Mouse (Mus musculus) liver, embryonic 15.5 days (tissue): Measurements from ENCODE around the gene Olfr1206. TPM values are rescaled to one million over a fixed set of nuclear protein-coding genes. Genes with fewer than 3 reads are reported as not detected.

ENCODE experiments used
- ATAC-seq: fragments of 200-750 bp; cut with Nextera tagmentation; 2 replicates; pipeline ENCODE4 v1.8.0; 2017; ENCODE audit warnings: moderate number of reproducible peaks, mild to moderate bottlenecking, moderate library complexity; ENCODE audit not compliant: insufficient read depth
- H3K27ac ChIP-seq: fragments of 300-500 bp; sonication (generic); replicated peaks from 2 replicates; pipeline ENCODE4 v1.5.1; 2015; ENCODE audit warnings: mild to moderate bottlenecking, inconsistent platforms
- H3K27me3 ChIP-seq: fragments of 300-500 bp; sonication (generic); 2 replicates; pipeline ENCODE4 v1.6.1; 2015; ENCODE audit warnings: mild to moderate bottlenecking, inconsistent platforms
- H3K36me3 ChIP-seq: fragments of 300-500 bp; sonication (generic); replicated peaks from 2 replicates; pipeline ENCODE4 v1.6.1; 2015; ENCODE audit warnings: moderate library complexity, mild to moderate bottlenecking, inconsistent platforms
- H3K4me1 ChIP-seq: fragments of 300-500 bp; sonication (generic); replicated peaks from 2 replicates; pipeline ENCODE4 v1.6.1; 2015; ENCODE audit warnings: inconsistent platforms
- H3K4me2 ChIP-seq: fragments of 300-500 bp; sonication (generic); 2 replicates; pipeline ENCODE4 v1.6.1; 2015; ENCODE audit warnings: moderate library complexity, mild to moderate bottlenecking, inconsistent platforms
- H3K4me3 ChIP-seq: fragments of 300-500 bp; sonication (generic); replicated peaks from 2 replicates; pipeline ENCODE4 v1.5.1; 2015; ENCODE audit warnings: mild to moderate bottlenecking, inconsistent platforms
- H3K9ac ChIP-seq: fragments of 300-500 bp; sonication (generic); 2 replicates; pipeline ENCODE4 v1.6.1; 2015; ENCODE audit warnings: moderate library complexity, mild to moderate bottlenecking, inconsistent platforms
- H3K9me3 ChIP-seq: fragments of 300-500 bp; sonication (generic); replicated peaks from 2 replicates; pipeline ENCODE4 v1.6.1; 2016; ENCODE audit warnings: inconsistent platforms
- WGBS: fragments of 180-500 bp; shearing (Covaris S2); methylation state at CpG from one replicate; pipeline ENCODE4 v1.1.7; 2015; ENCODE audit warnings: mixed read lengths; ENCODE audit not compliant: insufficient replicate concordance; 5-methylcytosine and 5-hydroxymethylcytosine counted together
- polyA plus RNA-seq: library from polyadenylated mRNA; unstranded; fragments of >200 nt; fragmentation: Nextera tagmentation; extraction: Ambion mirVana; gene quantifications from 2 replicates; pipeline ENCODE4 v1.2.1, GENCODE M21; 2015

Gene Olfr1206
- not detected in 2 replicates for polyA plus RNA-seq

DNA sequence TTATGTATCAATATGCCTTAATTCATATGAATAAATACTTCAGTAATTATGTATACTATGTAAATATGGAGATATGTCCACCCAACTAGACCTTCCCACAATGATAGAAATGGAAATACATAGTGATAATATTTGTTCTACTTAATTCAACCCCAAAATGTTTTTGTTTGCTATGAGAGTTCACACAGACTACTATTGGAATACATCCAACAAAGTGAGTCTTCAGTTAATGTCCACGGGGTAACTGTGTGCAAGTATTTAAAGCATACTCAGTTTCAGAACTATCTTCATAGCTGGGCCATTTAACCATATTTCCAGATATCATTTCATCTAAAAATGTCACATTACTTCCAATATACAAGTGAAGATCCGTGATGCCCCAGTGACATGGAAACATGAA, at the start of gene Olfr1206:
TSS of gene Olfr1206 (plus strand) at position 301 of the 400 bp plus-strand sequence.
- no peaks in the 10 kb centered on the region for H3K36me3 ChIP-seq
- H3K4me1 ChIP-seq, result no peaks in the 10 kb centered on the region
- no peak within 1 kb of the TSS for H3K4me2 ChIP-seq
- H3K4me3 ChIP-seq, result no peak within 1 kb of the TSS
- ATAC-seq, result no peak
- H3K9ac ChIP-seq, result no peak within 1 kb of the TSS
- no peak within 1 kb of the TSS for H3K27ac ChIP-seq
- 56% methylated on average over 2 of the region's 2 CpGs for WGBS
- H3K27me3 ChIP-seq, result no peaks in the 10 kb centered on the region
- no peaks in the 10 kb centered on the region for H3K9me3 ChIP-seq

DNA sequence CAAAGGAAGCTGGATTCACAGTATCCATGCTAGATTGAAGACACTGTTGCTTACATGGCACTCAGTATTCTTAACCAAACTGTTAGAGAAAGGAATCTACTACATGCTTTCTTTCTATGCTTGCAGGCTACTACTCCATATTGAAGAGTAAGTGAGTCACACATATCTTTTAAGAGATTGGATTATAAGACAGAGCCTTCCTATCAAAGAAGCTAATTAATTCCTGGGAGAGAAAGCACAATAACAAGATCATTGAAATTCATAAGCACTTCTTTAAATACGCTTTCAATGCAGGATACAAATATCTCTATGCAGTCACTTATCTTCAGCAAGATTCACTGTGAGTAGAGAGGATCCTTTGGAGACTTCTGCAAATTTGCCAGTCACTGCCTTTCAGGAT, 48.8 kb upstream of the Olfr1206 start, which contains the start of gene Olfr1202:
TSS of gene Olfr1202 (plus strand) at position 301 of the 400 bp plus-strand sequence.
- H3K4me3 ChIP-seq, result no peak within 1 kb of the TSS
- H3K9ac ChIP-seq, result no peak within 1 kb of the TSS
- H3K9me3 ChIP-seq, result no peaks in the 10 kb centered on the region
- no peak within 1 kb of the TSS for H3K4me2 ChIP-seq
- H3K27ac ChIP-seq, result no peak within 1 kb of the TSS
- no peaks in the 10 kb centered on the region for H3K36me3 ChIP-seq
- WGBS, result 51% methylated on average over 1 of the region's 1 CpGs
- no peaks in the 10 kb centered on the region for H3K4me1 ChIP-seq
- no peak for ATAC-seq
- H3K27me3 ChIP-seq, result no peaks in the 10 kb centered on the region

DNA sequence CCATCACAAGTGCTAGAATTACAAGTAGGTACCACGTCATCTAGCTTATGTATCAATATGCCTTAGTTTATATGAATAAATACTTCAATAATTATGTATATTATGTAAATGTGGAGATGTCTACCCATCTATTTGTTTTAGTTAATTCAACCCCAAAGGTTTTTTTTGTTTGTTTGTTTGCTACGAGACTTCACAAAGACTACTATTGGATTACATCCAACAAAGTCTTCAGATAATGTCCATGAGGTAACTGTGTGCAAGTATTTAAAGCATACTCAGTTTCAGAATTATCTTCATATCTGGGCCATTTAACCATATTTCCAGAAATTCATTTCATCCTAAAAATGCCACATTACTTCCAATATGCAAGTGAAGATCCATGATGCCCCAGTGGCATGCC, 33.6 kb upstream of the Olfr1206 start, which contains the start of gene Olfr1205:
TSS of gene Olfr1205 (plus strand) at position 301 of the 400 bp plus-strand sequence.
- H3K27ac ChIP-seq, result no peak within 1 kb of the TSS
- WGBS, result 70% methylated on average over 2 of the region's 2 CpGs
- no peaks in the 10 kb centered on the region for H3K27me3 ChIP-seq
- no peaks in the 10 kb centered on the region for H3K9me3 ChIP-seq
- ATAC-seq, result no peak
- no peak within 1 kb of the TSS for H3K4me3 ChIP-seq
- H3K9ac ChIP-seq, result no peak within 1 kb of the TSS
- no peak within 1 kb of the TSS for H3K4me2 ChIP-seq
- no peaks in the 10 kb centered on the region for H3K36me3 ChIP-seq
- H3K4me1 ChIP-seq, result no peaks in the 10 kb centered on the region

DNA sequence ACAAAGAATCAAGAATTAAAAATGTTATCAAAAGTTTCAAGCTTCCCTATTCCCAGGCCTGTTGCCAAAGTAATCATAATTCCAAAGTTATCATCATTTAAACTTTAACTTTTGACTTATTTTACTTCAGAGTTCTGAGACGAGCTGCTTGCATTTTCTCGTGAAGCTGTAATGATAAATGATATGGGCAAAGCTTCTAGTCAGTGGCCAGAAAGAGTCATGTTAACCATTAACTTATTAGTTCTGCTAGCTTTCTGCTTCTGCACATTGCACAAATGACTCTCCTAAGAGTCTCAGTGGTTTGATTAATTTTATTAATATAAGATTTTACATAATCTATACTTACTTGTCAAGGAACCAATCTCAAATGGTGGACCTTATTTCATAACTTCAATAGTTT, 24.6 kb upstream of the Olfr1206 start:
- Histone ChIP-seq H3K27me3 (no peaks in the 10 kb centered on the region), H3K36me3 (no peaks in the 10 kb centered on the region), H3K4me1 (no peaks in the 10 kb centered on the region), H3K4me2 (no peak overlapping the region), H3K9ac (no peak overlapping the region), H3K9me3 (no peaks in the 10 kb centered on the region), H3K27ac (no peak overlapping the region), H3K4me3 (no peak overlapping the region)
- ATAC-seq, result no peak
- 55% methylated on average over 2 of the region's 2 CpGs for WGBS

DNA sequence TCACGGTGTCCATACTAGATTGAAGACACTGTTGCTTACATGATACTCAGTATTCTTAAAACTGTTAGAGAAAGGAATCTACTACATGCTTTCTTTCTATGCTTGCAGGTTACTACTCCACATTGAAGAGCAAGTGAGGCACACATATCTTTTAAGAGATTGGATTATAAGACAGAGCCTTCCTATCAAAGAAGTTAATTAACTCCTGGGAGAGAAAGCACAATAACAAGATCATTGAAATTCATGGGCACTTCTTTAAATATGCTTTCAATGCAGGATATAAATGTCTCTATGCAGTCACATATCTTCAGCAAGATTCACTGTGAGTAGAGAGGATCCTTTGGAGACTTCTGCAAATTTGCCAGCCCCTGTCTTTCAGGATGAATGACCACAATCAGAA, 14.0 kb upstream of the Olfr1206 start, which contains the start of gene Olfr1204:
TSS of gene Olfr1204 (plus strand) at position 301 of the 400 bp plus-strand sequence.
- 52% methylated on average over 1 of the region's 1 CpGs for WGBS

DNA sequence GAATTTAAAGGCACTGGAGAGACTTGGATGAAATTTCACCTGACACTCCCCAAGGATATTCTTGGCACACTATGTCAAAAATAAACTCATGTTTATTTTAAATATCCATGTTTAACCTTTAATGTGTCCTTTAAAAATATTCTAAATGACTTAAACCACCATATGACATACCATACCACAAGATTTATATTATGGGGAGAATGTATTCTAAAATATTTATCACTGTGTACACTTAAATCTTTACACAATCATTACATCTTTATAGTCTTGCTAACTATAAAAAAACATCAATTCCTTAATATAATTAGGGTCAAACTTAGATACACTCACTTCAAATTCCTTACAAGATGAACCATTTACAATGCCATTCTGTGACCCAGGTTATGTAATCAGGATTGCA, 39.2 kb downstream of the Olfr1206 start, which contains the start of gene Olfr1208:
TSS of gene Olfr1208 (minus strand) at position 101 of the 400 bp plus-strand sequence.
- no peak within 1 kb of the TSS for H3K4me2 ChIP-seq
- no peak within 1 kb of the TSS for H3K9ac ChIP-seq
- H3K27me3 ChIP-seq, result no peaks in the 10 kb centered on the region
- no peaks in the 10 kb centered on the region for H3K9me3 ChIP-seq
- H3K36me3 ChIP-seq, result no peaks in the 10 kb centered on the region
- H3K4me1 ChIP-seq, result no peaks in the 10 kb centered on the region
- ATAC-seq, result no peak
- no peak within 1 kb of the TSS for H3K4me3 ChIP-seq
- no peak within 1 kb of the TSS for H3K27ac ChIP-seq

More for the DNA sequence above, 14.0 kb upstream of the Olfr1206 start, which contains the start of gene Olfr1204:
- no peak within 1 kb of the TSS for H3K9ac ChIP-seq
- H3K36me3 ChIP-seq, result no peaks in the 10 kb centered on the region
- no peak within 1 kb of the TSS for H3K4me2 ChIP-seq
- H3K4me3 ChIP-seq, result no peak within 1 kb of the TSS
- H3K4me1 ChIP-seq, result no peaks in the 10 kb centered on the region
- no peaks in the 10 kb centered on the region for H3K9me3 ChIP-seq
- ATAC-seq, result no peak
- H3K27me3 ChIP-seq, result no peaks in the 10 kb centered on the region
- no peak within 1 kb of the TSS for H3K27ac ChIP-seq

DNA sequence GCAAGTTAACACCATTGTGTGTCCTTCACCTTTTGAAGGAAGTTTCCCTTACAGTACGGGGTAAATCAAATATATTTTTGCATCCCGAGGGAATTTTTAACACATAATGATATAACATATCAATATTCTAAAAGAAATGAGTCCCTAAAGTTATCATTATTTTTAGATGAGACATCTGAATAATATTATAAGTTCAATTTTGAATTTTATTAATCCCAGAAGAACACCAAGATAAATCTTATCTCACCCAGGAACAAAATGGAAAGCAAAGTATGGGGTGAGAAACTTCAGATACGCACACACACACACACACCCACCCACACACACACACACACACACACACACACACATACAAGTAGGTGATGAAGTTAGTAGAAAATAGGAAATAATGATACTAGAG, 52.0 kb downstream of the Olfr1206 start, which contains the start of gene Olfr1209:
TSS of gene Olfr1209 (minus strand) at position 101 of the 400 bp plus-strand sequence.
- H3K4me2 ChIP-seq, result no peak within 1 kb of the TSS
- H3K9ac ChIP-seq, result no peak within 1 kb of the TSS
- no peak for ATAC-seq
- no peaks in the 10 kb centered on the region for H3K27me3 ChIP-seq
- no peak within 1 kb of the TSS for H3K27ac ChIP-seq
- H3K4me1 ChIP-seq, result no peaks in the 10 kb centered on the region
- no peaks in the 10 kb centered on the region for H3K36me3 ChIP-seq
- 59% methylated on average over 3 of the region's 3 CpGs for WGBS
- no peaks in the 10 kb centered on the region for H3K9me3 ChIP-seq
- no peak within 1 kb of the TSS for H3K4me3 ChIP-seq

Other genes with a start within 250 kb of the Olfr1206 start
- not detected in 2 replicates for gene Olfr1191-ps1, start 222.7 kb upstream of the Olfr1206 start, polyA plus RNA-seq
- gene Olfr1192-ps1, start 214.7 kb upstream of the Olfr1206 start, polyA plus RNA-seq, result not detected in 2 replicates
- not detected in 2 replicates for gene Olfr1193, start 187.6 kb upstream of the Olfr1206 start, polyA plus RNA-seq
- gene Olfr1195, start 174.0 kb upstream of the Olfr1206 start, polyA plus RNA-seq, result not detected in 2 replicates
- gene Olfr1196, start 158.6 kb upstream of the Olfr1206 start, polyA plus RNA-seq, result not detected in 2 replicates
- not detected in 2 replicates for gene Olfr1197, start 130.9 kb upstream of the Olfr1206 start, polyA plus RNA-seq
- not detected in 2 replicates for gene Olfr1198, start 111.9 kb upstream of the Olfr1206 start, polyA plus RNA-seq
- gene Olfr1199, start 102.8 kb upstream of the Olfr1206 start, polyA plus RNA-seq, result not detected in 2 replicates
- gene Olfr1200, start 92.7 kb upstream of the Olfr1206 start, polyA plus RNA-seq, result not detected in 2 replicates
- gene Olfr1201, start 70.2 kb upstream of the Olfr1206 start, polyA plus RNA-seq, result not detected in 2 replicates
- not detected in 2 replicates for gene Olfr1202, start 48.7 kb upstream of the Olfr1206 start, polyA plus RNA-seq
- not detected in 2 replicates for gene Olfr1205, start 33.5 kb upstream of the Olfr1206 start, polyA plus RNA-seq
- gene Olfr1204, start 13.9 kb upstream of the Olfr1206 start, polyA plus RNA-seq, result not detected in 2 replicates
- gene Olfr1208, start 39.1 kb downstream of the Olfr1206 start, polyA plus RNA-seq, result not detected in 2 replicates
- not detected in 2 replicates for gene Olfr1209, start 51.9 kb downstream of the Olfr1206 start, polyA plus RNA-seq
- gene Olfr1211, start 74.9 kb downstream of the Olfr1206 start, polyA plus RNA-seq, result not detected in 2 replicates
- not detected in 2 replicates for gene Olfr1212, start 90.7 kb downstream of the Olfr1206 start, polyA plus RNA-seq
- gene Gm13762, start 117.0 kb downstream of the Olfr1206 start, polyA plus RNA-seq, result not detected in 2 replicates
- gene Olfr1214, start 129.4 kb downstream of the Olfr1206 start, polyA plus RNA-seq, result not detected in 2 replicates
- gene Olfr1215, start 143.7 kb downstream of the Olfr1206 start, polyA plus RNA-seq, result not detected in 2 replicates
- gene Olfr1216, start 155.1 kb downstream of the Olfr1206 start, polyA plus RNA-seq, result not detected in 2 replicates
- gene Olfr1217, start 168.8 kb downstream of the Olfr1206 start, polyA plus RNA-seq, result not detected in 2 replicates
- not detected in 2 replicates for gene Olfr1218, start 198.0 kb downstream of the Olfr1206 start, polyA plus RNA-seq
- not detected in 2 replicates for gene Olfr1219, start 220.3 kb downstream of the Olfr1206 start, polyA plus RNA-seq
- not detected in 2 replicates for gene Olfr1220, start 243.6 kb downstream of the Olfr1206 start, polyA plus RNA-seq